Mouse (Mus musculus): ENCODE data around the gene Scrn3. TPM values are rescaled to one million over a fixed set of nuclear protein-coding genes. Genes with fewer than 3 reads are reported as not detected.

Scrn3 gene
- polyA plus RNA-seq, 1 experiment from 2014 or later, result 11.7 TPM

- Histone ChIP-seq H3K27me3 (ENCODE audit: control insufficient read depth, insufficient read depth, low read length) (peaks cover 2% of the 10 kb centered on the region; the same call in 1 of the 2 replicates), H3K9ac (ENCODE audit: low read length) (no peak overlapping the region), H3K27ac (ENCODE audit: low read depth, low read length) (no peak overlapping the region), H3K4me1 (ENCODE audit: control insufficient read depth, insufficient read depth, low read length) (peaks cover 3% of the 10 kb centered on the region; the same call in 1 of the 2 replicates), H3K36me3 (ENCODE audit: control insufficient read depth, insufficient read depth, low read length) (no peaks in the 10 kb centered on the region), H3K9me3 (ENCODE audit: control insufficient read depth, low read length) (no peaks in the 10 kb centered on the region), H3K4me2 (no peak overlapping the region; the same call in 1 of the 2 replicates), H3K4me3 (ENCODE audit: low read depth, low read length) (no peak overlapping the region)
- ATAC-seq (ENCODE audit: low FRiP score) (no peak), DNase-seq (ENCODE audit: low spot score, missing footprints) (no peak)
- WGBS, result 83% methylated on average over 4 of the region's 4 CpGs
Observed at GRCm38 (mm10) chr2:73385172-73385571, 72.8 kb downstream of the Scrn3 start.

GRCm38 (mm10) chr2:73385641-73386355 is 73.4 kb downstream of the Scrn3 start:
- WGBS, result 1% methylated on average over 29 of the region's 29 CpGs
- Histone ChIP-seq H3K4me2 (peak overlapping the region; percentile 92), H3K9me3 (ENCODE audit: control insufficient read depth, low read length) (no peaks in the 10 kb centered on the region), H3K27me3 (ENCODE audit: control insufficient read depth, insufficient read depth, low read length) (peaks cover 2% of the 10 kb centered on the region; the same call in 1 of the 2 replicates), H3K9ac (ENCODE audit: low read length) (peak overlapping the region; percentile 58), H3K4me3 (ENCODE audit: low read depth, low read length) (peak overlapping the region; percentile 61), H3K4me1 (ENCODE audit: control insufficient read depth, insufficient read depth, low read length) (peaks cover 3% of the 10 kb centered on the region; the same call in 1 of the 2 replicates), H3K36me3 (ENCODE audit: control insufficient read depth, insufficient read depth, low read length) (no peaks in the 10 kb centered on the region), H3K27ac (ENCODE audit: low read depth, low read length) (no peak overlapping the region)
- ATAC-seq (ENCODE audit: low FRiP score) (no peak), DNase-seq (ENCODE audit: low spot score, missing footprints) (no peak)

GRCm38 (mm10) chr2:73386356-73387046 is 74.1 kb downstream of the Scrn3 start, which contains the start of gene Gpr155:
Gene Gpr155 (minus strand): TSS chr2:73386572.
- no peak within 1 kb of the TSS for H3K27ac ChIP-seq (ENCODE audit: low read depth, low read length)
- H3K4me3 ChIP-seq (ENCODE audit: low read depth, low read length), result peak within 1 kb of the TSS; percentile 61
- peak; percentile 100 for DNase-seq (ENCODE audit: low spot score, missing footprints)
- peaks cover 3% of the 10 kb centered on the region; the same call in 1 of the 2 replicates for H3K4me1 ChIP-seq (ENCODE audit: control insufficient read depth, insufficient read depth, low read length)
- ATAC-seq (ENCODE audit: low FRiP score), result peak; percentile 99
- WGBS, result 2% methylated on average over 35 of the region's 44 CpGs
- no peaks in the 10 kb centered on the region for H3K36me3 ChIP-seq (ENCODE audit: control insufficient read depth, insufficient read depth, low read length)
- peaks cover 2% of the 10 kb centered on the region; the same call in 1 of the 2 replicates for H3K27me3 ChIP-seq (ENCODE audit: control insufficient read depth, insufficient read depth, low read length)
- peak within 1 kb of the TSS; percentile 58 for H3K9ac ChIP-seq (ENCODE audit: low read length)
- peak within 1 kb of the TSS; percentile 92 for H3K4me2 ChIP-seq
- no peaks in the 10 kb centered on the region for H3K9me3 ChIP-seq (ENCODE audit: control insufficient read depth, low read length)

Other genes with a start within 250 kb of the Scrn3 start
- 99.2 and 101 TPM in 2 replicates for gene Ola1, start 93.7 kb upstream of the Scrn3 start, polyA plus RNA-seq (2014; fragmentation: Nextera tagmentation; extraction: Ambion mirVana)
- 2.8 and 3.3 TPM in 2 replicates for gene Sp9, start 40.7 kb upstream of the Scrn3 start, polyA plus RNA-seq (2014; fragmentation: Nextera tagmentation; extraction: Ambion mirVana)
- gene Cir1, start 100 bp downstream of the Scrn3 start, polyA plus RNA-seq (2014; fragmentation: Nextera tagmentation; extraction: Ambion mirVana), result 21.4 and 25.5 TPM in 2 replicates
- gene Gpr155, start 74.0 kb downstream of the Scrn3 start, polyA plus RNA-seq (2014; fragmentation: Nextera tagmentation; extraction: Ambion mirVana), result 3.0 and 4.3 TPM in 2 replicates
- 8.2 and 8.3 TPM in 2 replicates for gene Wipf1, start 217.1 kb downstream of the Scrn3 start, polyA plus RNA-seq (2014; fragmentation: Nextera tagmentation; extraction: Ambion mirVana)